Mouse (Mus musculus): ENCODE measurements at regions not wholly inside any gene's neighbourhood (a gene's known extent, or its start where the extent isn't known, plus 50 kb on each side); places are given as distances from the start of the nearest gene placed in this dataset.

GRCm38 (mm10) chr3:52512761-52513160, 244.6 kb downstream of the Foxo1 start:
- no peak for DNase-seq (ENCODE audit: low read depth, low spot score)

GRCm38 (mm10) chr3:52511549-52511948, 243.4 kb downstream of the Foxo1 start:
- peak; percentile 45 for DNase-seq (ENCODE audit: low read depth, low spot score)

- no peak for DNase-seq (ENCODE audit: low read depth, low spot score)
Measured at GRCm38 (mm10) chr3:52510831-52511230, 242.7 kb downstream of the Foxo1 start.

GRCm38 (mm10) chr3:52510088-52510765, 242.1 kb downstream of the Foxo1 start:
- DNase-seq (ENCODE audit: low read depth, low spot score), result peak; percentile 90

GRCm38 (mm10) chr3:52503925-52504324, 235.8 kb downstream of the Foxo1 start:
- peak; percentile 92 for DNase-seq (ENCODE audit: low read depth, low spot score)

GRCm38 (mm10) chr3:52502223-52502622, 234.1 kb downstream of the Foxo1 start:
- no peak for DNase-seq (ENCODE audit: low read depth, low spot score)

GRCm38 (mm10) chr3:52501614-52502013, 233.5 kb downstream of the Foxo1 start:
- no peak for DNase-seq (ENCODE audit: low read depth, low spot score)

- no peak for DNase-seq (ENCODE audit: low read depth, low spot score)
Measured at GRCm38 (mm10) chr3:52500026-52500425, 231.9 kb downstream of the Foxo1 start.

- DNase-seq (ENCODE audit: low read depth, low spot score), result no peak
Measured at GRCm38 (mm10) chr3:52499581-52499980, 231.4 kb downstream of the Foxo1 start.

- DNase-seq (ENCODE audit: low read depth, low spot score), result peak; percentile 43
Measured at GRCm38 (mm10) chr3:52498506-52499228, 230.5 kb downstream of the Foxo1 start.

- DNase-seq (ENCODE audit: low read depth, low spot score), result no peak
Measured at GRCm38 (mm10) chr3:52496965-52497364, 228.8 kb downstream of the Foxo1 start.

GRCm38 (mm10) chr3:52495401-52495800, 227.3 kb downstream of the Foxo1 start:
- no peak for DNase-seq (ENCODE audit: low read depth, low spot score)

- DNase-seq (ENCODE audit: low read depth, low spot score), result no peak
Measured at GRCm38 (mm10) chr3:52494924-52495323, 226.8 kb downstream of the Foxo1 start.

- no peak for DNase-seq (ENCODE audit: low read depth, low spot score)
Measured at GRCm38 (mm10) chr3:52479186-52479585, 211.1 kb downstream of the Foxo1 start.

- DNase-seq (ENCODE audit: low read depth, low spot score), result no peak
Measured at GRCm38 (mm10) chr3:52469900-52470299, 201.8 kb downstream of the Foxo1 start.

GRCm38 (mm10) chr3:52469397-52469796, 201.3 kb downstream of the Foxo1 start:
- DNase-seq (ENCODE audit: low read depth, low spot score), result no peak

- no peak for DNase-seq (ENCODE audit: low read depth, low spot score)
Measured at GRCm38 (mm10) chr3:52468326-52468725, 200.2 kb downstream of the Foxo1 start.

- DNase-seq (ENCODE audit: low read depth, low spot score), result no peak
Measured at GRCm38 (mm10) chr3:52467876-52468275, 199.7 kb downstream of the Foxo1 start.

GRCm38 (mm10) chr3:52466984-52467565, 198.9 kb downstream of the Foxo1 start:
- no peak for DNase-seq (ENCODE audit: low read depth, low spot score)

- DNase-seq (ENCODE audit: low read depth, low spot score), result peak; percentile 87
Measured at GRCm38 (mm10) chr3:52466571-52466970, 198.4 kb downstream of the Foxo1 start.

- no peak for DNase-seq (ENCODE audit: low read depth, low spot score)
Measured at GRCm38 (mm10) chr3:52463911-52464310, 195.8 kb downstream of the Foxo1 start.

GRCm38 (mm10) chr3:52454955-52455354, 186.8 kb downstream of the Foxo1 start:
- no peak for DNase-seq (ENCODE audit: low read depth, low spot score)

- DNase-seq (ENCODE audit: low read depth, low spot score), result no peak
Measured at GRCm38 (mm10) chr3:52453041-52453440, 184.9 kb downstream of the Foxo1 start.

All from brain, adult 2 months (tissue).